Mouse (Mus musculus): Measurements from ENCODE around the gene Rpl13a. TPM values are rescaled to one million over a fixed set of nuclear protein-coding genes. Genes with fewer than 3 reads are reported as not detected.

Rpl13a gene
- polyA plus RNA-seq, 1 experiment from 2014 or later, result 1,469 TPM

DNA sequence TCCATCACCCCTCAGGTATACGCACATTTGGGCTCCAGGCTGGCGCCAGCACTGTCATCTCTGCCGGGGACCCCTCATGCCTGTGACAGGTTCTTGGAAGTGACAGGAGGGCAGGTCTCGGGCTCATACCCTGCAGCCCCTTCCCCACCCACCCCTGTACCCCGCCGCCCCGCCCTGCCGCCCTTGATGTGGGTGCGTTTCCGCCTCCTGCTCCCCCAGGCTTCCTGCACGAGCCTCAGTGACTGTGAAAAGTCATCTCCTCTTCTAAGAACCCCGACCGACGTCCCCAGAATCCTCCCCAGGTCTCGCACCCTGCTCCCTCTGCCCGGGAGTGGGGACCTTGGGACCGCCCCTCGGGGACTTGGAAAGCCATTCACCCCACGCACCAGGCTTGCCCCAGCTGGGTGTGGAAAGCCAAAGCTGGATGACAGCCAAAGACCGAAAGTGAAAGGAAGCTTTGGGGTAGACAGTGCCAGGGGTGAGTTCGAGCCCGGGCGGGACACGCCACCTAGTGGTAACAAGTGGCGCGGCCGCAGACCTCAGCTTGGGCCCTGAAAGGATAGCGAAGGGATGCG lies 7.5 kb upstream of the Rpl13a start, which contains the start of the genes Gm45713 and Flt3l:
Gm45713 (minus strand) TSS at position 239 of the 575 bp plus-strand sequence.
Flt3l (minus strand) TSS at position 440 of the 575 bp plus-strand sequence.
- Histone ChIP-seq H3K9me3 (ENCODE audit: control insufficient read depth, low read length) (no peaks in the 10 kb centered on the region), H3K27me3 (ENCODE audit: control insufficient read depth, insufficient read depth, low read length) (no peaks in the 10 kb centered on the region; the same call in 1 of the 2 replicates), H3K36me3 (ENCODE audit: control insufficient read depth, insufficient read depth, low read length) (no peaks in the 10 kb centered on the region), H3K9ac (ENCODE audit: low read length) (peak within 1 kb of the TSS; percentile 58), H3K4me1 (ENCODE audit: control insufficient read depth, insufficient read depth, low read length) (no peaks in the 10 kb centered on the region), H3K4me2 (ENCODE audit: low read depth, severe bottlenecking) (peak within 1 kb of the TSS; percentile 62), H3K4me3 (ENCODE audit: low read depth, low read length) (peak within 1 kb of the TSS; percentile 37), H3K27ac (replicated peaks; ENCODE audit: low read depth, low read length) (no peak within 1 kb of the TSS)
- peak; percentile 65 for ATAC-seq (ENCODE audit: insufficient number of reproducible peaks, low FRiP score, low TSS enrichment, low read depth)
- DNase-seq (ENCODE audit: low spot score), result peak; percentile 87
- WGBS, result 3% methylated on average over 29 of the region's 29 CpGs

DNA sequence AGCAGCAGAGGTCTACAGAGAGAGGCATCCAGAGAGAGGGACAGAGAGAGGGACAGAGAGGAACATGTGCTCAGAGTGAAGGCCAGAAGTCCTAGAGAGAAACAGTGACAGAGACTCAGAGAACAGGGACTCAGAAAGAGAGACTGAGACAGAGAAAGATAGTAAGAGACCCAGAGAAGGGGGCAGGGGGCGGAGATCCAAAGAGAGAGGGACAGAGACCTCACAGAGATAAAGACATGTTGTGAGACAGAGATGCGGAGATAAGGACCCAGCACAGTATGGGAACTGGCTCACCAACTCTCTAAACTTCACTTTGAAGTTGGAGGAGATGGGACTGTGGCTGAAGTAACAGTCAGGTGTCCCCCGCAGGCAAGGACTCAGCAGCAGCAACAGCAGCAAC lies 6.8 kb upstream of the Rpl13a start:
- no peak overlapping the region for H3K27ac ChIP-seq (replicated peaks; ENCODE audit: low read depth, low read length)
- WGBS, result 71% methylated on average over 3 of the region's 3 CpGs
- H3K4me1 ChIP-seq (ENCODE audit: control insufficient read depth, insufficient read depth, low read length), result no peaks in the 10 kb centered on the region
- DNase-seq (ENCODE audit: low spot score) (no peak), ATAC-seq (ENCODE audit: insufficient number of reproducible peaks, low FRiP score, low TSS enrichment, low read depth) (no peak)
- no peak overlapping the region for H3K4me3 ChIP-seq (ENCODE audit: low read depth, low read length)
- H3K27me3 ChIP-seq (ENCODE audit: control insufficient read depth, insufficient read depth, low read length), result no peaks in the 10 kb centered on the region; the same call in 1 of the 2 replicates
- no peaks in the 10 kb centered on the region for H3K36me3 ChIP-seq (ENCODE audit: control insufficient read depth, insufficient read depth, low read length)
- H3K4me2 ChIP-seq (ENCODE audit: low read depth, severe bottlenecking), result no peak overlapping the region
- H3K9me3 ChIP-seq (ENCODE audit: control insufficient read depth, low read length), result no peaks in the 10 kb centered on the region
- no peak overlapping the region for H3K9ac ChIP-seq (ENCODE audit: low read length)

DNA sequence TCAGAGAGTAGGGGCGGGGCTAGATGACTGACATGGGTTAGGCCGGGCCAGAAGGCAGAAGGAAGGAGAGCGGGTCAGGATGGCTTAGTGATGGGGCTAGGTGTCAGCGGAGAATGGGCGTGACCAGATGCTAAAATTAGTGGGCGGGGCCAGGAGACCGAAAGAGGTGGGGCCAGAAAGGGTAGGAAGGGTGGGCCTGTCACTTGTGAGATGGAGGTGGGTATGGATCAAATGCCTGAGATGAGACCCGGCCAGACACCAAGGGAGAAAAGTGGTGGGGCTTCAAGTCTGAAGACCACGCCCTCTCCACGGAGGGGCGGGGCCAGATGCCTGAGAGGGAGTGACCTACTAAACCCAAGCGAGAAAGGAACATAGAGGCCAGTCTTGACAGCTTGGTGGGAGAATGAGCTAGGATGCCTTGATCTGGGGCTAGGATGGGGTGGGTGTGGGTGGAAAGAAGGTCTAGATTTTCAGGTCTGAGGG lies 6.0 kb upstream of the Rpl13a start:
- DNase-seq (ENCODE audit: low spot score) (no peak), ATAC-seq (ENCODE audit: insufficient number of reproducible peaks, low FRiP score, low TSS enrichment, low read depth) (no peak)
- H3K4me3 ChIP-seq (ENCODE audit: low read depth, low read length), result no peak overlapping the region
- no peaks in the 10 kb centered on the region; the same call in 1 of the 2 replicates for H3K27me3 ChIP-seq (ENCODE audit: control insufficient read depth, insufficient read depth, low read length)
- no peaks in the 10 kb centered on the region for H3K36me3 ChIP-seq (ENCODE audit: control insufficient read depth, insufficient read depth, low read length)
- H3K4me1 ChIP-seq (ENCODE audit: control insufficient read depth, insufficient read depth, low read length), result 0 out of 2 replicates have a peak, but pooled peaks cover 4% of the 10 kb centered on the region
- no peak overlapping the region for H3K27ac ChIP-seq (replicated peaks; ENCODE audit: low read depth, low read length)
- 5% methylated on average over 12 of the region's 12 CpGs for WGBS
- no peak overlapping the region for H3K4me2 ChIP-seq (ENCODE audit: low read depth, severe bottlenecking)
- no peaks in the 10 kb centered on the region for H3K9me3 ChIP-seq (ENCODE audit: control insufficient read depth, low read length)
- H3K9ac ChIP-seq (ENCODE audit: low read length), result no peak overlapping the region

DNA sequence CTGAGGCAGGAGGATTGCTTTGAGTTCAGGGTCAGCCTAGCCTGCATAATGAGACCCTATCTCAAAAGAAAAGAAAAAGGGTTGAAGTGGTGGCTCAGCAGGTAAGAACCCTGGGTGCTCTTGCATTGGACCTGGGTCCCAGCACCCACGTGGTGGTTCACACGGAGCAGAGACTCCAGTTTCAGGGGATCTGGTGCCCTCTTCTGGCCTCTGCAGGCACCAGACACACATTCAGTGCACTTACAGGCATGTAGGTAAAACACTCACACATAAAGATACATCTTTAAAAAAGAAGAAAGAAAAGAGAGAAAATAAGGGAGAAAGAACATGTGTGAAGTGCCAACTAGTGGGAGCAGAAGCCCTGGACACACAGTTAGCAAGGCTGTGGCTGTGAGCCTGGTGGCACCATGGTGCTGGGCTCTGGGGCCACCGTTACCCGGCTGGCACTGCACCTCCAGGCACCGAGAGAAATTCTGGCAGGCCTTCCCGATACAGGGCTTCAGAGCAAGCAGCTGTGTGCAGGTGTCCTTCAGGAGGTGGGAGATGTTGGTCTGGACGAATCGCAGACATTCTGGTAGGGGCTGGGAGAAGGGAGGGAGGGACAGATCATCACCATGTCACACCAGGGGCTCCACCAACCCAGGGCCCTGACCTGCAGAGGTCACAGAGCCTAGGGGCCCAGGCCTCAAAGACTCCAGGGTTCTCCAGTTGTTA lies 5.0 kb upstream of the Rpl13a start:
- Histone ChIP-seq H3K9me3 (ENCODE audit: control insufficient read depth, low read length) (no peaks in the 10 kb centered on the region), H3K36me3 (ENCODE audit: control insufficient read depth, insufficient read depth, low read length) (no peaks in the 10 kb centered on the region), H3K27me3 (ENCODE audit: control insufficient read depth, insufficient read depth, low read length) (no peaks in the 10 kb centered on the region; the same call in 1 of the 2 replicates), H3K4me1 (ENCODE audit: control insufficient read depth, insufficient read depth, low read length) (0 out of 2 replicates have a peak, but pooled peaks cover 4% of the 10 kb centered on the region), H3K27ac (replicated peaks; ENCODE audit: low read depth, low read length) (no peak overlapping the region), H3K4me3 (ENCODE audit: low read depth, low read length) (no peak overlapping the region), H3K4me2 (ENCODE audit: low read depth, severe bottlenecking) (no peak overlapping the region), H3K9ac (ENCODE audit: low read length) (no peak overlapping the region)
- 76% methylated on average over 8 of the region's 8 CpGs for WGBS
- DNase-seq (ENCODE audit: low spot score) (no peak), ATAC-seq (ENCODE audit: insufficient number of reproducible peaks, low FRiP score, low TSS enrichment, low read depth) (no peak)

DNA sequence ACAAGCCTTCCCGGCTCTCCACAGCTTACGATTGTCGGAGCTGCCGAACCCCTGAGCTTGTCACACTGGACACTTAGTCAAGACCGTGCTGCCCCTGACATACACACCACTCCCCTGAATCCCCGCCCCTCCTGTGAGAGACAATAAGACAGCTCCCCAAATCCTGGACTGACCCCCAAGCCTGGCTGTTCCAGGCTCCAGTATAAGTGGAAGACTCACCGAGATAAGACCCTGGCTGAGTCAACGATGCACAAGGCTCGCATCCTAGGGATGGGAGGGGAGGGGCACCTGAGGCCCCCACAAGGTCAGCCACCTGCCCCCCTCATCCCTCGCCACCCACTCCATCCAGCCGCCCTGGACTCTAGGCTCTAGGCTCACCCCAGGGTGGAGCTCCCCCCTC lies 3.3 kb upstream of the Rpl13a start:
- Histone ChIP-seq H3K4me2 (ENCODE audit: low read depth, severe bottlenecking) (no peak overlapping the region), H3K9me3 (ENCODE audit: control insufficient read depth, low read length) (no peaks in the 10 kb centered on the region), H3K4me3 (ENCODE audit: low read depth, low read length) (no peak overlapping the region), H3K27ac (replicated peaks; ENCODE audit: low read depth, low read length) (no peak overlapping the region), H3K4me1 (ENCODE audit: control insufficient read depth, insufficient read depth, low read length) (peaks cover 10% of the 10 kb centered on the region), H3K27me3 (ENCODE audit: control insufficient read depth, insufficient read depth, low read length) (no peaks in the 10 kb centered on the region), H3K9ac (ENCODE audit: low read length) (no peak overlapping the region), H3K36me3 (ENCODE audit: control insufficient read depth, insufficient read depth, low read length) (peaks cover 5% of the 10 kb centered on the region)
- 82% methylated on average over 11 of the region's 11 CpGs for WGBS
- no peak for DNase-seq (ENCODE audit: low spot score)
- ATAC-seq (ENCODE audit: insufficient number of reproducible peaks, low FRiP score, low TSS enrichment, low read depth), result no peak

DNA sequence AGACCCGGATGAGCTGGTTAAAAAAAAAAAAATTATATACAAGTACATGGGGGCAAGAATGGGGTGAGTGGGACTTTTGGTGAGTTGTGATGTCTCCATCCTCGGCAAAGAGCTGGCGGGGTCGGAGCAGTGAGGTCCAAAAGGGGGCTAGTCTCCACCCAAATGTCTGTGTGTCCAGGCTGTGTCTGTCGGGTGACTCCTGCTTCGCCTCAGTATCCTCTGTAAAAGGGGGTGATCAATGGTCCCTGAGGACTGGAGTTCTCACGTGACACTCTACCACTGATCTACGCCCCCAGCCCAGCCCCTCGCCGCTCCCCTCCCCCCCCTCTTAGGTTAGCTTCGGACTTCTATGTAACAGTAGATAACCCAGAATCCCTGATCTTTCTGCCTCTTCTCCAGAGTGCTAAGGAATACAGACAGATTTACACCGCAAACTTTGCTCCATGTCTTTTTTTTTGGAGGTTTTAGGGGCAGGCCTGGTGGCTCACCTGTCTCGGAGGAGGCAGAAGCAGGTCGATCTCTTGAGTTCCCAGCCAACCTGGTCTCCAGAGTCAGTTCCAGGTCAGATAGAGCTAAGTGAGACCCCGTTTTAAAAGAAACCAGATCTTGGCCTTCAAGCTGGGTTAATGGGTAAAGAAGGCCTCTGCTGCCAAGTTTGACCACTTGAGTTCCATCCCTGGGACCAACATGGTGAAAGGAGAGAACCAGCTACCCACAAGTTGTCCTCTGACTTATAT lies 1.4 kb upstream of the Rpl13a start:
- Histone ChIP-seq H3K27me3 (ENCODE audit: control insufficient read depth, insufficient read depth, low read length) (no peaks in the 10 kb centered on the region), H3K27ac (replicated peaks; ENCODE audit: low read depth, low read length) (peak overlapping the region; percentile 90), H3K9ac (ENCODE audit: low read length) (peak overlapping the region; percentile 89), H3K9me3 (ENCODE audit: control insufficient read depth, low read length) (no peaks in the 10 kb centered on the region), H3K36me3 (ENCODE audit: control insufficient read depth, insufficient read depth, low read length) (peaks cover 23% of the 10 kb centered on the region), H3K4me1 (ENCODE audit: control insufficient read depth, insufficient read depth, low read length) (peaks cover 27% of the 10 kb centered on the region), H3K4me3 (ENCODE audit: low read depth, low read length) (peak overlapping the region; percentile 99; the same call in 1 of the 2 replicates), H3K4me2 (ENCODE audit: low read depth, severe bottlenecking) (peak overlapping the region; percentile 63)
- WGBS, result 57% methylated on average over 15 of the region's 15 CpGs
- DNase-seq (ENCODE audit: low spot score), result no peak
- ATAC-seq (ENCODE audit: insufficient number of reproducible peaks, low FRiP score, low TSS enrichment, low read depth), result no peak

DNA sequence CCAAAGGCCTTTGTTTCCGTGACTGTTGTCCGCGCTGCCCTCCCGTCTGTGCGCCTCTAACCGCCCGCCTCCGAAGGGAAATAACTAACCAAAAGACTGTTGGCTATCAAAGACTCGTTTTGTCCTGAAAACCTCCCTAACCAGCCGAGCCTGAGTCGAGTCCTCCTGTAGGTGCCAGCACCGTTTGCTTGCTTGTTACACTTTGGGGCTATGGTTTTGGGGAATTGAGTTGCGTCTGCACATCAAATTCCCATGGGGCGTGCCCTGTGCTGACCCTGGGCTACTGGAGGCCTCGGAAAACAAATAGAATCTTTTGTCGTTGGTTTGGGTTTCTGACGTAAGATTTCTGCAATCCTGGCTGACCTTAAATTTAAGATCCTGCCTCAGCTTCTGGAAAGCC lies 757 bp upstream of the Rpl13a start:
- ATAC-seq (ENCODE audit: insufficient number of reproducible peaks, low FRiP score, low TSS enrichment, low read depth), result no peak; the same call in 1 of the 2 replicates
- H3K27me3 ChIP-seq (ENCODE audit: control insufficient read depth, insufficient read depth, low read length), result no peaks in the 10 kb centered on the region
- peak overlapping the region; percentile 90 for H3K27ac ChIP-seq (replicated peaks; ENCODE audit: low read depth, low read length)
- peak overlapping the region; percentile 89 for H3K9ac ChIP-seq (ENCODE audit: low read length)
- peaks cover 23% of the 10 kb centered on the region for H3K36me3 ChIP-seq (ENCODE audit: control insufficient read depth, insufficient read depth, low read length)
- peaks cover 27% of the 10 kb centered on the region for H3K4me1 ChIP-seq (ENCODE audit: control insufficient read depth, insufficient read depth, low read length)
- peak overlapping the region; percentile 99 for H3K4me3 ChIP-seq (ENCODE audit: low read depth, low read length)
- no peaks in the 10 kb centered on the region for H3K9me3 ChIP-seq (ENCODE audit: control insufficient read depth, low read length)
- peak; percentile 80 for DNase-seq (ENCODE audit: low spot score)
- H3K4me2 ChIP-seq (ENCODE audit: low read depth, severe bottlenecking), result peak overlapping the region; percentile 63
- under 1% methylated on average over 17 of the region's 17 CpGs for WGBS

DNA sequence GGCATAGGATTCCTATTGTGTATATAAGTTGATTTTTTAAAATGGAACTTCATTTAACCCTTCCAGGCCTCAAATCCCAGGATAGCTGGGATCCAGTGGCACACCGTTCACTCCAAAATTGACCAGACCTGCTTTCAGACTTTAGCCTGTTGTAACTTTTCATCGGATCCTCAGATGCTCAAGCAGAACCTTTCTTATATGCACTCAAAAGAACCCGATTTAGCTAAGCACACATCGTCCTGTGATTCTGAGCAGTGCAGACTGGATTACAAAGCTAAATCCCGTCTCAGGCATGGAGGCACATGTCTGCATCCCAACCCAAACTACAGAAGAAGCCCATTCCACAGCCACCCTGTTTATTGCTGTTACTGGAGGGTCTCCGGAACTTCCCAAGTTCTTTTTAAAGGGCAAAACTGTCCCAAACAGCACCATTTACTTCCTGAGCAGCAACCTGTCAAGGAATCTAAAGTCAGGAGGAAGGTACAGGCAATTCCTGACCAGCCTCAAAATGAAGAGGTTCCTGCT lies 799 bp downstream of the Rpl13a start:
- Histone ChIP-seq H3K9ac (ENCODE audit: low read length) (peak overlapping the region; percentile 100), H3K4me2 (ENCODE audit: low read depth, severe bottlenecking) (peak overlapping the region; percentile 91), H3K27ac (replicated peaks; ENCODE audit: low read depth, low read length) (peak overlapping the region; percentile 91), H3K36me3 (ENCODE audit: control insufficient read depth, insufficient read depth, low read length) (peaks cover 27% of the 10 kb centered on the region), H3K27me3 (ENCODE audit: control insufficient read depth, insufficient read depth, low read length) (no peaks in the 10 kb centered on the region), H3K9me3 (ENCODE audit: control insufficient read depth, low read length) (no peaks in the 10 kb centered on the region), H3K4me1 (ENCODE audit: control insufficient read depth, insufficient read depth, low read length) (peaks cover 32% of the 10 kb centered on the region), H3K4me3 (ENCODE audit: low read depth, low read length) (peak overlapping the region; percentile 99)
- under 1% methylated on average over 6 of the region's 6 CpGs for WGBS
- ATAC-seq (ENCODE audit: insufficient number of reproducible peaks, low FRiP score, low TSS enrichment, low read depth) (no peak), DNase-seq (ENCODE audit: low spot score) (no peak)
